Mouse (Mus musculus) bone marrow macrophage, adult 2 months (primary cell): ENCODE measurements around the gene Snapc5. TPM values are rescaled to one million over a fixed set of nuclear protein-coding genes. Genes with fewer than 3 reads are reported as not detected.
"Not testable (repeated sequence)": the region's sequence is repeated elsewhere in the genome, so short reads cannot be mapped to it uniquely, and the experiment has no call there.

Source experiments
- H3K27ac ChIP-seq: 2 replicates; pipeline ENCODE4 v1.5.1; 2012; ENCODE audit warnings: low read depth, low read length; ENCODE audit not compliant: insufficient read depth
- H3K4me1 ChIP-seq: 2 replicates; pipeline ENCODE4 v1.6.1; 2012; ENCODE audit warnings: low read length; ENCODE audit not compliant: control insufficient read depth, insufficient read depth
- H3K4me3 ChIP-seq: 2 replicates; pipeline ENCODE4 v1.5.1; 2012; ENCODE audit warnings: mild to moderate bottlenecking, low read length, moderate library complexity; ENCODE audit not compliant: insufficient read depth
- CTCF ChIP-seq: IDR thresholded peaks from 2 replicates; pipeline ENCODE4 v1.5.1; 2012; ENCODE audit warnings: low read depth, mild to moderate bottlenecking, low read length, moderate library complexity
- POLR2A ChIP-seq: IDR thresholded peaks from 2 replicates; pipeline ENCODE4 v1.6.1; 2012; ENCODE audit warnings: mild to moderate bottlenecking, low read depth, low read length, borderline replicate concordance
- polyA plus RNA-seq: library from polyadenylated mRNA; stranded (reverse); fragments of >200 nt; gene quantifications from 2 replicates; pipeline ENCODE4 v1.2.4, GENCODE M21; 2012; ENCODE audit not compliant: missing spikeins, insufficient read depth, insufficient read length

Snapc5 gene
- polyA plus RNA-seq, 1 experiment: 53.5 TPM

DNA sequence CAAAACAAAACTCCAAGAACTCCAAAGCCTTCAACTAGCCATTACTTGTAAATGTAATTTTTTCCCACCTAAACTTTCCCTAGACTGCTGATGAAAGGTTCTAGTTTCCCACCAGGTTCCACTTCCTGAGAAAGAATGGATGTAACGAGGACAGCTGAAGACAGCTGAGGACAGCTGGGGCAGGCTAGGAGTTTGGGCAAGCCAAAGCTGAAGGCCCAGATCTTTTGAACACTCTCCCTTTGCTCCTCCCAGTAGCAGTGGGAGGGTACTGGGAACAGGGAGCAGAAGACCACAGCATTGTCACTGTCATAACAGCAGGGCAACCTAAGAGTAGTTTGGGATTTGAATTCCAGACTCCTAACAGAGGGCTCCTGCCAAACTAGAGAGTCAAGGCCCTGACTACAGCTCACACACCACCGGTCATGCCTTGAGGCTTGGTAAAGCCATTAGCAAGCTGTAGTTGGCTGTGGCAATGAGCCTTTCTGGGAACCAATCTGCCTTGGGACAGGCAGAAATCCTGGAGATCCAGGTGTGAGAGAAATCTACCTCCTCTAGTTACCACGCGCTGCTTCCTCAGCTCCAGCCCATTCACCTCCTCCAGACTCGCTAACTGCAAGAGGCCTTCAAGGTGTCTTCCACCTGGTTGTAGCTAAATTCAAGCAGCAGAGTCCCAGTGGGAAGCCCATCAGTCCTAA lies 19.1 kb downstream of the Snapc5 start:
- Histone ChIP-seq H3K4me3 (no peak overlapping the region), H3K4me1 (peaks cover 15% of the 10 kb centered on the region), H3K27ac (no peak overlapping the region)
- no peak for TF ChIP-seq CTCF
- no peak for TF ChIP-seq POLR2A

DNA sequence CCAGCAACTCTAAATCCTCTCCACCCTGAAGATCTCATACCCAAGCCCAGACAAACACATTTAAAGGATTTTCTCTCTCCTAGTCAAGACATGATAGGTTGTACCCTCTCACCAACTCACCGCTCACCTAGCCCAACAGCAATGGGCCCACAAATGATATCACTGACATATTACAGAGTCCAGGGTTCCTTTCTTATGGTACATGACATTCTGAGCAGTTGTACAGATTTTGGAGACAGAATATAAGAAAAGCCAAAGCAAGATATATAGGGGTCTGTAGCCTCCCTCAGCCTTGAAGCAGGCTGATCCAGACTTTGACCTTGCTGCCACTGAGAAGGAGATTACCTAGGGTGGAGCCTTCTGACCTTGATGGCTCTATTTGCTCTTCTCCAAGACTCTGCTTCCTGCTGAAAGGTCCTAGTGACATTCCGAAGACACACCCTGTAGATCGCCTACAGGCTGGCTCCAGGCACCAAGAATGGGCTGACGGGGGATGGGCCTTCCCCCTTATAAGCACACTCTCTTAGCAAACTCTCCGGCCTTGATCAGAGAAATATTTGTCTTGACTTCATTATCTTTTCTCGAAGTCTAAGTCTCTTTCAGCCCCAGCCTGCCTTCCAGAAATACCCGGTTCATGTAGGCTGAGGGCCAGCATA lies 19.8 kb downstream of the Snapc5 start:
- peaks cover 17% of the 10 kb centered on the region for H3K4me1 ChIP-seq
- not testable (repeated sequence) for H3K4me3 ChIP-seq, H3K27ac ChIP-seq

DNA sequence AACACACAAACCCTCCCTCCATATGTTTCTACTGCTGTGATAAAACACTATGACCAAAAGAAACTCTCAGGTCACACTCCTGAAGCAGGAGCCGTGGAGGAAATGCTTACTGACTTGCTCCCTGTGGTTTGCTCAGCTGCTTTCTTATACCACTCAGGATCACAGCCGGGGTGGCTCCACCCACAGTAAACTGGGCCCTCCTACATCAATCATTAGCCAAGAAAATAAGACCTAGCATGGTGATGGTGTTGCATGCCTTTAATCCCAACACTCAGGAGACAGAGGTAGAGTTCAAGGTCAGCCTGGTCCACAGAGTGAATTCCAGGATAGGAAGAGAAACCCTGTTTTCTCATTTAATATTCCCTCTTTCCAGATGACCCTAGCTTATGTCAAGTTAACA lies 20.8 kb downstream of the Snapc5 start:
- TF ChIP-seq CTCF: no peak
- Histone ChIP-seq H3K4me1 (peaks cover 17% of the 10 kb centered on the region), H3K27ac (no peak overlapping the region), H3K4me3 (no peak overlapping the region)

DNA sequence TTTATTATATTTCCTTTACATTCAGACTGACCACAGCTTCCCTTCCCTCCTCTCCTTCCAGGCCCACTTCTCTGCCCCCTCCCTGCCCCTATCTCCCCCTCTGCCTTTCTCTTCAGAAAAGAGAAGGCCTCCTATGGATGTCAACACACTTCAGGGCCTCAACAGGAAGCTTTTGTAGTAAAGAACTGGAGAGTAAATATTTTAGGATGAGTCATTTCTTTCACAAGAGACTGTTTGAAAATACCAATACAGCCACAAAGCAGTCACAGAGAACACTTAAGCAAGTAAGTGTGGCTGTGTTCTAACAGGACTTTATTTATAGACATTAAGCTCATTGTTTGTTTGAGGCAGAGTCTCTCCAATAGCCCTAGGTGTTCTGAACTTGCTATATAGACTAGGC lies 23.3 kb downstream of the Snapc5 start:
- TF ChIP-seq CTCF (no peak), POLR2A (no peak)
- peaks cover 17% of the 10 kb centered on the region for H3K4me1 ChIP-seq
- no peak overlapping the region for H3K4me3 ChIP-seq
- peak overlapping the region; percentile 75 for H3K27ac ChIP-seq

DNA sequence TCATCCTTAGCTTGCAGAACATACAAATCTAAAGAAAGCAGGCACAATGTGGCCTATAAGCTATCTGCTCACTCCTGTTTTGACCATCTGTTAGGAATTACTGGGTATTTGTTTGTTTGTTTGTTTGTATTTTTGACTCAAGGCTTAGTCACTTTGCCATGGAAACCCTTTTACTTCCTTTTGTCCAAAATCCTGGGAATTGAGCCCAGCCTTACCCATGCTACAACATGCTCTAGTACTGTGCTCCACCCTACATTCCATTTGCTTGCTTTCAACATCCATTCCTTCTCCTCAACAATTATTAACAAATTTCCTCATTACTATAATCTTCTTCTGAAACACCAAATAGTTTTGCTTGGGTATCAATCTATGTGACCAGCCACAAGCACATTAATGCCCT lies 23.8 kb downstream of the Snapc5 start:
- Histone ChIP-seq H3K27ac (peak overlapping the region; percentile 75), H3K4me1 (peaks cover 19% of the 10 kb centered on the region), H3K4me3 (no peak overlapping the region)
- TF ChIP-seq POLR2A (no peak), CTCF (no peak)

DNA sequence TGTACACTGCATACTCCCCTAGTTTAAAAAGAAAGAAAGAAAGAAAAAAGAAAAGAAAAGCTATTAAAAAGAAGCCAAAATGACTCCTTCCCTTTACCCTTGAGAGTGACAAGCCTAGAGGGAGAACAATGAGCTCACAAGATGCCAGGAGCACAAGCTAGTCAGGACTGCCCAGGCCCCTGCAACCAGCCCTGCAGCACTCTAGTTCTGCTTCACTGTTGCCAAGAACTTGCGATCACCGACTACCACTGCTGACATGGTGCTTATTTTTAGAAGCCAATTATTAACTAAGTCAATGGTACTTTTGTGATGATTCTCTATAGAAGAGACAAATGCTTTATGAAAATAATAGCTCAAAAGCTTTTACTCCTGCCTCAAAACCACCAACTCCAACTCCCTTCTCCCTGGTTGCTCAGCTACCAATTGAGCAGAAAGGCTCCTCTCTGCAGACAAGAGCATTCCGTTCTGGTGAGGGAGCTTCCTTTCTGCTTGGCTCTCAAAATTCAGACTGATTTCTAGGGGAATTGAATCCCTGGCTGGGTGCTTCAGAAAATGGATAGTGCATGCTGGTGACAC lies 28.5 kb downstream of the Snapc5 start:
- H3K27ac ChIP-seq: no peak overlapping the region
- TF ChIP-seq CTCF: no peak
- TF ChIP-seq POLR2A: no peak
- H3K4me1 ChIP-seq: peaks cover 20% of the 10 kb centered on the region
- H3K4me3 ChIP-seq: no peak overlapping the region

DNA sequence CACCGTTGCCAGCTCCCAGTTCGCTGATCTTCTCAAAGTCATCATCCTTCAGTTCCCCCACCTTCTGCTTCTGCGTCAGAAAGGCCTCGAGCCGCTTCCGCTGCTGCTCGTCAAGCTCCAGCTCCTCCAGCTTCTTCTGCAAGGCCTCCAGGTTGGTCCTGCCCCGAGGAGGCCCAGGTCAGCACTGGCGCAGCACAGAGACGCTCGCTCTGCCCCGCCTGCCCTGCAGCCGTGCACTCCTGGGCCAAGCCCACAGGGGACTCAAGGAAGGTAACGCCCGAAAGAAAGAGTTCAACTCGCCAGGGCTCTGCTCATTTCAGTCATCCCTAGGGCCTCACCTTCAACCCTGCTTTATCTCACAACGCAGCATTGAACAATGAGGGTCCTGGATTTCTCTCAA lies 35.4 kb downstream of the Snapc5 start:
- peaks cover 34% of the 10 kb centered on the region for H3K4me1 ChIP-seq
- no peak overlapping the region for H3K4me3 ChIP-seq

DNA sequence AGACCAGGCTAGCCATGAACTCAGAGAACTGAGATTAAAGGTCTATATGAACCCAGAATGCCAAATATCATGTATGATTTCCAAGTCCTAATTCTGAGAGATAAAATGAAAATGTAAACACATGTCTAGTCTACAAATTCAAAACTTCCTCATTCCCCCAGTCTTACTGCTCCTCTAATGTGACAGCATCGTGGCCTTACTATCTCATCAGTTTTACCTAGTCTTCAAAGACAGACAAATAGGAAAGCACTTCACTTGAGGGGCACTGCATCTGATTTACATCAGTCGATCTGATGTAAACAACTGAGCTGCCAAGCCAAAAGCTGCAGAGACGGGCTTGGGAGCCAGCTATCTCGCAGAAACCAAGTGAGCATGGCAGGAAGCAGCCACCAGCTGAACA lies 37.0 kb downstream of the Snapc5 start:
- Histone ChIP-seq H3K4me3 (no peak overlapping the region), H3K4me1 (peaks cover 32% of the 10 kb centered on the region), H3K27ac (peak overlapping the region; percentile 2; the same call in 1 of the 2 replicates)
- no peak for TF ChIP-seq POLR2A

More for the DNA sequence above, 35.4 kb downstream of the Snapc5 start:
- no peak for TF ChIP-seq CTCF
- no peak overlapping the region for H3K27ac ChIP-seq

DNA sequence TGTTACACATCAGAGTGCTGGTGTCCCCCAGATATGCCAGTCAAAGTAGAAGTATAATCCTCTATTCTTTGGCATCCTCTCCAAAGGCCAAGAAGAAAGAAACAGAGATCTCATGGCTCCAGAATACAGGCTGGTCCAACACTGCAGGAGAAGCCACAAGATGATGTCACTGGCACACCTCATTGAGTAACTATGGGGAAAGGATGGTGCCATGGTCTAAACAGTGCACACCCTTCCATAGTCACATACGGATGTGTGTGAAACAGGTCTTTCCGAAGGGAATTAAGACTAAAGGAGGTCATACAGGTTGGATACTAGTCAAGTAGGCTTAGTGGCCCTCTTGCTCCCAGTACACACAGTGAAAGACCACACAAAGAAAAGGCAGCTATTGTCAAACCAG lies 37.6 kb downstream of the Snapc5 start:
- peaks cover 37% of the 10 kb centered on the region for H3K4me1 ChIP-seq
- TF ChIP-seq POLR2A (no peak), CTCF (no peak)
- H3K4me3 ChIP-seq: no peak overlapping the region
- H3K27ac ChIP-seq: peak overlapping the region; percentile 2; the same call in 1 of the 2 replicates

DNA sequence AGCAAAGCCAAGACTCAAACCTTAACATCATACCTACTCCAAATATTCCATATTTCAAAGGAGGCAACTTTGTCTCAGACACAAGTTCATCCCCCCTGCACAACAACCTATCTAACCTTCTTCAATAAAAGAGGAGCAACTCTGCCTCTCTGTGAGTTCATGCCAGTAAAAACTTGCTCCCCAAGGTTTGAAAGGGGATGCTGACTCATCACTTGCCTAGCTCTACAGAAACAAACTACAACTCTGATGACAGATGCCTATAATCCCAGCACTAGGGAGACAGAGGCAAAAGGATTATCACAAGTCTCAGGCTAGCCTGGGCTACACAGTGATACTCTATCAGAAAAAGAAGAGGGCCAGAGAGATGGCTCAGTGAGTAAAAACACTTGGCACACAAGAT lies 38.8 kb downstream of the Snapc5 start:
- no peak overlapping the region for H3K27ac ChIP-seq
- no peak overlapping the region for H3K4me3 ChIP-seq
- no peak for TF ChIP-seq POLR2A
- TF ChIP-seq CTCF: no peak
- peaks cover 47% of the 10 kb centered on the region for H3K4me1 ChIP-seq
